In the genomic region with DNA sequence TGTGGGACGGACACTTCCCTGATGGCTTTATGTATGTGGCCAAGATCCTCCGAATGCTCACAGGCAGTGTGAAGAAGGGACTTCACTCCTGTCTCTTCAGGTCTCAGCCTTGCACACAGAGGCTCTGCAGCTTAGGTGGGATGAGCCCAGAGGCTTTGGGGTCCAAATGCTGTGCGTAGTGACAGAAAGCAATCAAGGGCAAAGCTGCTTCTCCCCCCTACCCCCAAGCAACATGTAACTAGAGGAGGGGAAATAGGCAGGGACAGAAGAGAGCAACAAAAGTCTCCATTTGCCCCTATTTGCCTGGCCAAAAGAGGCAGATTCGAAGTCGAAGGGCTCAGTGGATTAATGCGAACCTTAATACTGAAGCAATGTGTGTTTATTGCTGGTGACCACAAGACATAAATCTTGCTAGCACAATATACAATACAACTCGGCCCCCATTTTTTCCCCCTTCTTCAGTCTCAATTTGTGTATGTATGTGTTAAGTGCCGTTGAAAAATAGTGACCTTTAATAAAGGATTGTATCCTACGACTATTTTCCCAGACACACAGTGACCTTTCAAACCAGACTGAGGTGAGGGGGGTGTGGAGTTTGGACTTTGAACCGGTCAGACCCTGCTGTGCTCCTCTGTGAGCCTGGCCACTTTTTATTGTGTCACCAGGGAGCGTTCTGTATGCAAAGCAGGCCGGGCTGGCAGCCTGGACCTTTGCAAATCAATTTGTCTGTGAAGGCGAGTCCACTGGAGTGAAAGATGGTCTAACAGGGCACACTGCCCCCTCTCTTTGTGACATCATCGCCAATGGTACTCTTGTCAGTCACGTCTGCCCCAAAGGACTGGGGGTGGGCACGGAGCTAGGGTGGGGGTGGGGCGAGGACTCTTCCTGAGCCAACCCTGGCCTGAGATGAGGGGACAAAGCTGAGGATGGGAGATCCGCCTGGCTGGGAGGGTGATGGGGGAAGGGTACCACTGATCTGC, we compare ENCODE assay signal across 8 mouse cellular contexts.
DNase-seq lines count a peak whose midpoint lies in the region; ATAC-seq and TF ChIP-seq lines count a peak whose summit lies in the region.

No protein-coding gene starts in this region.

- peaks cover 22% of the 10 kb centered on the region for H3K4me1 ChIP-seq in heart, embryonic 12.5 days (replicated peaks)
- no peaks in the 10 kb centered on the region for H3K4me1 ChIP-seq in heart, adult 2 months (ENCODE audit: control insufficient read depth, insufficient read depth, low read length)
- H3K4me1 ChIP-seq in liver, embryonic 14.5 days (replicated peaks; ENCODE audit: control insufficient read depth in 2 of 2, insufficient read depth in 2 of 2, low read length in 1 of 2): no peaks in the 10 kb centered on the region; a peak in 1 of 4 replicates
- no peaks in the 10 kb centered on the region for H3K4me1 ChIP-seq in stomach, embryonic 15.5 days

- no peak for TF ChIP-seq EP300 in heart, adult 2 months (IDR thresholded peaks at IDR 0.05; ENCODE audit: insufficient read depth, low read depth, low read length)
- no peak for TF ChIP-seq EP300 in liver, embryonic 14.5 days (IDR thresholded peaks at IDR 0.05; ENCODE audit: low read depth)

- H3K4me3 ChIP-seq in heart, embryonic 12.5 days: no peak overlapping the region
- no peak overlapping the region for H3K4me3 ChIP-seq in heart, adult 2 months
- no peak overlapping the region for H3K4me3 ChIP-seq in liver, embryonic 14.5 days (ENCODE audit: insufficient read depth in 1 of 2, low read depth in 2 of 2, low read length in 2 of 2)
- no peak overlapping the region for H3K4me3 ChIP-seq in stomach, embryonic 15.5 days (replicated peaks)
- H3K4me3 ChIP-seq in layer of hippocampus, adult 2 months: no peak overlapping the region

- H3K27me3 ChIP-seq in heart, embryonic 12.5 days (replicated peaks): peaks cover 10% of the 10 kb centered on the region; the same call in 1 of the 2 replicates
- peaks cover 2% of the 10 kb centered on the region; the same call in 1 of the 2 replicates for H3K27me3 ChIP-seq in heart, adult 2 months (ENCODE audit: control insufficient read depth, insufficient read depth, low read length)
- no peaks in the 10 kb centered on the region for H3K27me3 ChIP-seq in liver, embryonic 14.5 days (ENCODE audit: control insufficient read depth, insufficient read depth, low read length)
- H3K27me3 ChIP-seq in stomach, embryonic 15.5 days (replicated peaks): no peaks in the 10 kb centered on the region

- H3K9ac ChIP-seq in heart, embryonic 12.5 days: no peak overlapping the region
- no peak overlapping the region for H3K9ac ChIP-seq in heart, adult 2 months (ENCODE audit: low read depth, low read length)
- H3K9ac ChIP-seq in liver, embryonic 14.5 days (replicated peaks): no peak overlapping the region
- H3K9ac ChIP-seq in stomach, embryonic 15.5 days: no peak overlapping the region

- TF ChIP-seq POLR2A in heart, adult 2 months (IDR thresholded peaks at IDR 0.05; ENCODE audit: insufficient read depth, low read depth, low read length): no peak

- no peak overlapping the region for H3K27ac ChIP-seq in heart, embryonic 12.5 days (ENCODE audit: poor library complexity, severe bottlenecking)
- no peak overlapping the region for H3K27ac ChIP-seq in heart, adult 2 months
- H3K27ac ChIP-seq in liver, embryonic 14.5 days: no peak overlapping the region
- no peak overlapping the region for H3K27ac ChIP-seq in stomach, embryonic 15.5 days
- H3K27ac ChIP-seq in layer of hippocampus, adult 2 months: no peak overlapping the region

- 36% methylated on average over 18 of the region's 18 CpGs for WGBS in heart, embryonic 12.5 days
- 51% methylated on average over 18 of the region's 18 CpGs for WGBS in heart, adult 2 months
- 42% methylated on average over 18 of the region's 18 CpGs for WGBS in liver, embryonic 14.5 days (ENCODE audit: insufficient replicate concordance)
- WGBS in stomach, embryonic 15.5 days: 32% methylated on average over 18 of the region's 18 CpGs

- no peak overlapping the region for H3K4me2 ChIP-seq in heart, embryonic 12.5 days
- H3K4me2 ChIP-seq in liver, embryonic 14.5 days (ENCODE audit: low read depth): no peak overlapping the region
- no peak overlapping the region for H3K4me2 ChIP-seq in stomach, embryonic 15.5 days

- no peaks in the 10 kb centered on the region for H3K79me2 ChIP-seq in heart, adult 2 months (replicated peaks; ENCODE audit: control insufficient read depth, insufficient read depth, low read length)

- DNase-seq in heart, adult 2 months: no peak
- peak; percentile 59 for DNase-seq in kidney, adult 18-20 months
- DNase-seq in liver, embryonic 14.5 days (ENCODE audit: low read depth in 3 of 3, low spot score in 3 of 3): peak in 1 of 3 experiments; percentile 10
- DNase-seq in layer of hippocampus, adult 2 months (ENCODE audit: low spot score in 2 of 2): no peak
- no peak for DNase-seq in frontal cortex, postnatal 10 days (ENCODE audit: low spot score in 2 of 2)

- no peaks in the 10 kb centered on the region for H3K36me3 ChIP-seq in heart, embryonic 12.5 days
- no peaks in the 10 kb centered on the region for H3K36me3 ChIP-seq in heart, adult 2 months (ENCODE audit: control insufficient read depth, insufficient read depth, low read length)
- no peaks in the 10 kb centered on the region for H3K36me3 ChIP-seq in liver, embryonic 14.5 days (replicated peaks; ENCODE audit: control insufficient read depth, insufficient read depth, low read depth)
- H3K36me3 ChIP-seq in stomach, embryonic 15.5 days: no peaks in the 10 kb centered on the region

- no peak for TF ChIP-seq CTCF in heart, adult 2 months (IDR thresholded peaks at IDR 0.05)
- TF ChIP-seq CTCF in liver, embryonic 14.5 days (IDR thresholded peaks at IDR 0.05; ENCODE audit: low read depth): no peak
- no peak for TF ChIP-seq CTCF in layer of hippocampus, adult 2 months (conservative IDR thresholded peaks at IDR 0.05)

- no peaks in the 10 kb centered on the region for H3K9me3 ChIP-seq in heart, embryonic 12.5 days (replicated peaks)
- H3K9me3 ChIP-seq in liver, embryonic 14.5 days (ENCODE audit: control insufficient read depth, low read length): no peaks in the 10 kb centered on the region
- H3K9me3 ChIP-seq in stomach, embryonic 15.5 days: no peaks in the 10 kb centered on the region

- intact Hi-C loops in heart, adult 2 months (cut with DNase I): no loop called here

- 0 out of 2 replicates have a peak, but pooled peaks have one; percentile 25 for ATAC-seq in heart, embryonic 12.5 days (ENCODE audit: insufficient number of reproducible peaks, low FRiP score)
- ATAC-seq in liver, embryonic 14.5 days (ENCODE audit: insufficient read depth): peak; percentile 67
- ATAC-seq in stomach, embryonic 15.5 days (ENCODE audit: insufficient read depth, low FRiP score, low read depth): 0 out of 2 replicates have a peak, but pooled peaks have one; percentile 60
- ATAC-seq in megakaryocyte, adult 5-6 weeks (ENCODE audit: poor library complexity, severe bottlenecking): no peak
